Mouse (Mus musculus) heart, postnatal 14 days (tissue): ENCODE measurements around the gene Ubr2. TPM values are rescaled to one million over a fixed set of nuclear protein-coding genes. Genes with fewer than 3 reads are reported as not detected.

ENCODE experiments used
- DNase-seq, 2 experiments: peaks; one replicate each; pipeline ENCODE4 v3.0.0; 2021 to 2022
- intact Hi-C: fragments of 180-260 bp; cut with DNase I; formaldehyde crosslinking; loops from one replicate; pipeline ENCODE4 v1.15.1; 2025
- total RNA-seq, 2 experiments: library from RNA; stranded (reverse); gene quantifications; 2 replicates each; pipeline ENCODE4 v1.2.3; 2021

Ubr2 gene
- total RNA-seq, 2 experiments from 2014 or later, result 70.1 to 77.4 TPM

GRCm38 (mm10) chr17:47005741-47006405, 4.5 kb downstream of the Ubr2 start:
- intact Hi-C loops, result no loop called here
- DNase-seq, result no peak

GRCm38 (mm10) chr17:47003305-47003704, 7.1 kb downstream of the Ubr2 start:
- intact Hi-C loops, result no loop called here
- no peak for DNase-seq

- intact Hi-C loops, result no loop called here
- peak; percentile 48 to 51 for DNase-seq
Observed at GRCm38 (mm10) chr17:47002401-47002800, 8.0 kb downstream of the Ubr2 start.

- DNase-seq, result no peak
- intact Hi-C loops, result no loop called here
Observed at GRCm38 (mm10) chr17:46998840-46999239, 11.5 kb downstream of the Ubr2 start.

GRCm38 (mm10) chr17:46996484-46996883, 13.9 kb downstream of the Ubr2 start:
- intact Hi-C loops, result no loop called here

GRCm38 (mm10) chr17:46995621-46996020, 14.7 kb downstream of the Ubr2 start:
- no peak for DNase-seq

More at GRCm38 (mm10) chr17:46996484-46996883, 13.9 kb downstream of the Ubr2 start:
- DNase-seq, result peak in 1 of 2 experiments; percentile 28

GRCm38 (mm10) chr17:46994641-46995398, 15.5 kb downstream of the Ubr2 start:
- intact Hi-C loops, result no loop called here
- DNase-seq, result no peak

More at GRCm38 (mm10) chr17:46995621-46996020, 14.7 kb downstream of the Ubr2 start:
- intact Hi-C loops, result no loop called here

GRCm38 (mm10) chr17:46993625-46994024, 16.7 kb downstream of the Ubr2 start:
- DNase-seq, result no peak
- intact Hi-C loops, result no loop called here

GRCm38 (mm10) chr17:46987631-46988030, 22.7 kb downstream of the Ubr2 start:
- intact Hi-C loops, result no loop called here
- DNase-seq, result no peak

GRCm38 (mm10) chr17:46980050-46980449, 30.3 kb downstream of the Ubr2 start:
- no peak for DNase-seq
- intact Hi-C loops, result no loop called here

- intact Hi-C loops, result no loop called here
- peak; percentile 55 to 73 for DNase-seq
Observed at GRCm38 (mm10) chr17:46975183-46975582, 35.2 kb downstream of the Ubr2 start.

- no peak for DNase-seq
- intact Hi-C loops, result no loop called here
Observed at GRCm38 (mm10) chr17:46972603-46973002, 37.8 kb downstream of the Ubr2 start.

- DNase-seq, result no peak
- intact Hi-C loops, result no loop called here
Observed at GRCm38 (mm10) chr17:46966892-46967291, 43.5 kb downstream of the Ubr2 start.

GRCm38 (mm10) chr17:46963186-46963585, 47.2 kb downstream of the Ubr2 start:
- DNase-seq, result no peak
- intact Hi-C loops, result no loop called here

- intact Hi-C loops, result no loop called here
- no peak for DNase-seq
Observed at GRCm38 (mm10) chr17:46962153-46962552, 48.2 kb downstream of the Ubr2 start.

GRCm38 (mm10) chr17:46960216-46960615, 50.1 kb downstream of the Ubr2 start:
- intact Hi-C loops, result no loop called here
- DNase-seq, result peak; percentile 30 to 45

GRCm38 (mm10) chr17:46958045-46958444, 52.3 kb downstream of the Ubr2 start:
- no peak for DNase-seq

GRCm38 (mm10) chr17:46946276-46946675, 64.1 kb downstream of the Ubr2 start:
- intact Hi-C loops, result no loop called here
- no peak for DNase-seq

More at GRCm38 (mm10) chr17:46958045-46958444, 52.3 kb downstream of the Ubr2 start:
- intact Hi-C loops, result no loop called here

GRCm38 (mm10) chr17:46942421-46942820, 67.9 kb downstream of the Ubr2 start:
- DNase-seq, result no peak
- intact Hi-C loops, result no loop called here

- intact Hi-C loops, result no loop called here
- DNase-seq, result no peak
Observed at GRCm38 (mm10) chr17:46940461-46940860, 69.9 kb downstream of the Ubr2 start.

- DNase-seq, result peak; percentile 59 to 70
- intact Hi-C loops, result no loop called here
Observed at GRCm38 (mm10) chr17:46933557-46934348, 76.6 kb downstream of the Ubr2 start.
